Mouse (Mus musculus) frontal cortex, postnatal 10 days (tissue): Measurements from ENCODE around the gene Heatr4.

Source experiments
- DNase-seq, 2 experiments: peaks; one replicate each; pipeline ENCODE4 v3.0.0; 2022; ENCODE audit warnings: low spot score in 2 of 2, mixed read lengths in 1 of 2

The Heatr4 gene

DNA sequence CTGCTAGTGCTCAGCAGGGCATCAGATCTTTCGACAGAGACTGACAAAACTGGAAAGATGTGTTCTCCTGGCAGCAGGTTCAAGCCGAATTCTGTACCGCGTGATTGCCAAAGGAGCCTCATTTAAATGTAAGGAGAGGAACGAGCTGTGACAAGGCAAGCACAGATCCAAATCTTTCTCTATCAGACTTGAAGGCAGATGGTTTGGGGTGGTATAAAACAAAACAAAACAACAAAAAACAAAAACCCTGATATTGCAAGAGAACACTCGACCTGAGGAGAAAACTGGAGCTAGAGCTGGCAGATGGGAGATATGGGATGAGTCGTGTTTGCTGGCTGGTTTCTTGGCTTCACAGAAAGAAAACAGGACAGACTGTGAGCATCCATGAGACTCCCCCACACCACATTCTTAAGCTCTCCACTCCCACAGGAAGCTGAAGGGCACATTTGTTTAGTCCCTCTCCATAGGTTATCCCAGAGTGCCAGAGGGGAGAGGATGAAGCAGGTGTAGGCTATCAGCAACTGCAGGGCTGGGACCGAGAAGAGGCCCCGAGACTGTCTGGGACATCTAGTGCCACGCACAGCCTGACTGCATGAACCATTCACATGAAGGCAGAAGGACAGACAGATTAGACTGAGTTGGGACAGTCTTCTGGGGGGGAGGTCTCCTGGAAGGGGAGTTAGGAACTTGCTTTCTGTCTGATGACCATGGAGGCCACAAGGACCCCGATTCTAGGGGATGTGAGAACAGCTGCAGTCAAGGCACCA is 13.9 kb upstream of the Heatr4 start:
- DNase-seq = no peak

DNA sequence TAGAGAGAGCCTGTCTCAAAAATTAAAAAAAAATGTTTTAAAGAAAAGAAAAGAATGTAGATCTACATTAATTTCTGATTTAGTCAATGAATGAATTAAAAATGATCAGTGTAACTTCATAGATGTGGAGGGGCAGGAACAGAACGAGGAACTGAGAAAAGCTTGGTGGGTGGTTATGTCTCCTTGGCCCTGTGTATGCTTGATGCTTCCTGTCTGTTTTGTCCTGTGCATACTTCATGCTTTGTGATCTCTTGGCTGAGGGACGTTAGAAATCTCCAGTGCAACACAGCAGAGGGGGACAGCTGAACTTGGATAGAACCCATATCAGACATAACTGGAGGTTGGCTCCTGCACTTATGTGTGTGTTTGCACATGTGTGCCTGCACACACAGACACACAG is 12.6 kb upstream of the Heatr4 start:
- DNase-seq = no peak

DNA sequence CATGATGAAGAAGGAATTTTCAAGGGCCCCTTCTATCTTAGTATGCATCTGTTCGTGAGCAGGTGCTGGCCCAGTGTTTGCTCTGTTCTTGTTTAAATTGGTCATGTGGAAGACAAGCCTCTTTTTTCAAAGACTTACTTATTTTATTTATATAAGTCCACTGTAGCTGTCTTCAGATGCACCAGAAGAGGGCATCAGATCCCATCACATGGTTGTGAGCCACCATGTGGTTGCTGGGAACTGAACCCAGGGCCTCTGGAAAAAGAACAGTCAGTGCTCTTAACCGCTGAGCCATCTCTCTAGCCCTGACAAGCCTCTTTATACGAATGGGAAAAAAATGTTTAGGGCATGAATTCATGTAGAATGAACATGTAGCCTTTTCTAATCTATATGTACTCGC is 4.7 kb upstream of the Heatr4 start:
- no peak for DNase-seq

DNA sequence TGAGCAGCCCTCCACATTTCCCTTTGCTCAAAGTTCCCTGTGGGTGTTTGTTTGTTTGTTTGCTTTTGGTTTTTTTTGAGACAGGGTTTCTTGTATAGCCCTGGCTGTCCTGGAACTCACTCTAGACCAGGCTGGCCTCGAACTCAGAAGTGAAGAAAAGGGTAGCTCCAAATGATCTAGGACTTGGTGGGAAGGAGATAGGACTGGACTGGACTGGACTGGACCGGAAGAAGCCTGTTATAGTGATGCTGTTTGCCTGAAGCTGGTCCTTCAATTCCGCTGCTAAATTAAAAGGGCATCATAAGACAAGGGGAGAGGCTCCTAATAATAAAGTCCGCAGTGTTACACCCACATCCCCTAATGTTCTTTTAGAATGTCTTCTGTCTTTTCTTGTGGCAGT is 3.8 kb upstream of the Heatr4 start:
- DNase-seq = no peak

DNA sequence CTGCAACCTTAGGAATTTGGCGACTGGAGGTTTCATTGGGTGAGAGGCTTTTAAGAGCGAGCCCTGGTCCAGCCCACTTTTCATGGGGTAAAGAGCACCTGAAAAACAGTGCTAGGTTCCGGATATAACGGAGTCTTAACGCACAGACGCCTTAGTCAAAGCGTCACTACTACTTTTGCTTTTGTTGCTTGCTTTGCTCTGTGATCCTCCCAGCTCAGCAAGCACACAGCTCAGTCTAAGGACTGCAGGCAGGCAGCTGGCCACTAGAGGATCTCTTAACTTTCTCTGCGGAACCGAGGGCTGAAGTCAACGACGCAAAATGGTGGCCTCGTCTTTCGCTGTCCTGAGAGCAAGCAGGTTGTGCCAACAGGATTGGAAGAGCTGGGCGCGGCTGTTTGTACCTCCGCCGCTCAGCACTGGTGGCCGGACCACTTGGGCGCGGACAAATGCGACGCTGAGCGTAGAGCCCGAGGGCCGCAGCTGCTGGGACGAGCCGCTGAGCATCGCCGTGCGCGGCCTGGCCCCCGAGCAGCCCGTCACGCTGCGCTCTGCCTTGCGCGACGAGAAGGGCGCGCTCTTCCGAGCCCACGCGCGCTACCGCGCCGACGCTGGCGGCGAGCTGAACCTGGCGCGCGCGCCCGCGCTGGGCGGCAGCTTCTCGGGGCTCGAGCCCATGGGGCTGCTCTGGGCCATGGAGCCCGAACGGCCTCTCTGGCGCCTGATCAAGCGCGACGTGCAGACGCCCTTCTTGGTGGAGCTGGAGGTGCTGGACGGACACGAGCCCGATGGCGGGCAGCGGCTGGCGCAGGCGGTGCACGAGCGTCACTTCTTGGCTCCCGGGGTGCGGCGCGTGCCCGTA is 3.2 kb upstream of the Heatr4 start, which contains the start of gene Acot2:
TSS of gene Acot2 (plus strand) at position 279 of the 859 bp plus-strand sequence.
- peak; percentile 59 to 73 for DNase-seq

DNA sequence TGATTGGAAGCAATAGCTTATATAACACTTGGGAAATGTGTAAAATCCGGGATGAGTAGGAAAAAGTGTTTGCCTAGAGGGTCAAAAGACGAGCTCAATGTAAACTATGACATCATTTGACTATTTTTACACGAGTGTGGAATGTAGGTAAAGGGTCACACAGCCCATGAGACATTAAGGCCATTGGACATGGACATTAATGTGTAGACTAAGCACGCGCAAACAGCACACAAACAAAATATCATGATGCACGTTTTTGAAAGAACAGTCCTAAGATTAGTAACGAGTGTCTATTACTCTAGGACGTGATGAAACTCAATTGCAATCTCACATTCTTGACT is 2.6 kb upstream of the Heatr4 start:
- DNase-seq = no peak

DNA sequence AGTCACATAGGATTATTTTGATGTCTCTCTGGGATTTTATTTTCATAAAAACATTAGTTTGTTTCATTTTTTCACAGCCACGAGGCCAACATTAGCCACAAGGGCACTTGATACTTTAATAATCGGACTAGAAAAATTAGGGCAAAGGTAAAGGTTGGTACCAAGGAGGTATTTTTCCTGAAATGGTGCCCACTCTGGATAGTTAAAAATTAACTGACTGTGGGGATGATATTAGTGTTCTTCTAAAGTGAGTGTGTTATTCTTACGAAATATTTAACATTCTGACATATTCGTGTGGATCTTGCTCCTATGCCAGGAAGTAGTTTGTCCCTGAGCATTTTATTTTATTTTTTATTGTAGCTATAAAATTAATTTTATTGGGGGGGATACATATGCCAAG is 3.0 kb downstream of the Heatr4 start:
- no peak for DNase-seq

DNA sequence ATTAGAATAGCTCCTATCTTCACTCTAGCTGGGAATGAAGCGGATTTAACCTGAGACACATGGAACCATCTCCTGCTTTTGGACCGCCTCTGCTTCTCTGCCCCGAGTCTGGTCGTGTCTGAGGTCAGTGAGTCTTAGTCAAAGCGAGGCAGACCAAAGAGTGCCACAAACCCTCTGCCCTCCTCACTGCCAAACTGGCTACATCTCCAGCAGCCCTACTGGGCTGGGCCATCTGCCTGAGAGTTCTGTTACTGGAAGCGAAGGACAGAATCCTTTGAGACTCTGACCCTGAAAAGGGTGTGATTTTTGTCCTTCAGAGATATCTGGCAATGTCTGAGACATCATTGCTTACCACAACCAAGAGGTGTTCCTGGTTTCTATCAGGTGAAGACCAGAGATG is 5.8 kb downstream of the Heatr4 start:
- no peak for DNase-seq

DNA sequence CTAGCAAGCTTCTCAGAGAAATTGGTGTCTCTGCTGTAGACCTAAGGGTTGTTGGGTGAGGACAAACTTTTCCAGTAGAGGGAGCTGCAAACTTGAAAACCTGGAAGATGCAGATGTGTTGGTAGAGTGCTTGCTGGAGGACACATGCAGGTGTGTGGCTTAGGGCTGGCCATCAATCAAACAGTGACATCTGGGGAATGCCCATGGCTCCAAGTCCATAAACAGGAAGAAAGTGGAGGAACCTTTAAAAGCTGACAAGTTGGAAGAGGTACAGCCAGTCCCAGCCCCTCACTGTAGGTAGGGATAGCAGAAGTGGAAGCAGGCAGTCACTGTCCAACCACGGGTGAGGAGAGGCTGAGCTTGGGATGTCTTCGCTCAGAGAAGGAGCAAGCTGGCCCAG is 12.5 kb downstream of the Heatr4 start:
- peak in 1 of 2 experiments; percentile 17 for DNase-seq

DNA sequence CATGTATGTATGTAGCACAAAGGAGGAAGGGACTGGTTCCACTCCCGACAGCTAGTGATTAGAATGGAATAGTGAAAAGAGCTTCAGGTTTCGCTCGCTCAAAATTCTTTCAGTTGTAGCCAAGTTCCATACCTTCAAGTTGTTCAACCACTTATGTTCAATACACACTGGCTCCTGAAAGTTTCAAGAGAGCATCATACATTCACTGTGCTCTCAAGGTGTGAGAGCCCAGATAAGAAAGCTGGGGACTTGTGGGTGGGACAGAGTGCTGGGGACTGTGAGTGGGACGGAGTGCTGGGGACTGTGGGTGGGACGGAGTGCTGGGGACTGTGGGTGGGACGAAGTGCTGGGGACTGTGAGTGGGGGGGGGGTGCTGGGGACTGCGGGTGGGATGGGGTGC is 19.4 kb downstream of the Heatr4 start:
- no peak for DNase-seq

DNA sequence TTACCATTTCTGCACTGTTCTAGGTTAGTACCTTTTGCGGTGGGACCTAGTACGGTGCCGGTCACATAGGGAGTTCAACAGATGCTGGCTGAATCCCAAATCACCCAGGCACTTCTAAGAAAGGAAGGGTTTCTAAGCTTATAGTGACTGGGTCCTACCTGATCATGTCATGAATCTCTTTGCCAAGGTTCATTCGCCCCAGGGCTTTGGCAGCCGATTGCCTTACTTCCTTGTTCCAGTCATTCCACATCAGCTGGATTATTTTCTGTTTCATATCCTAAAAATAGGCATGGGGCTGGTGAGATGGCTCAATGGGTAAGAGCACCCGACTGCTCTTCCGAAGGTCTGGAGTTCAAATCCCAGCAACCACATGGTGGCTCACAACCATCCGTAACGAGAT is 26.4 kb downstream of the Heatr4 start:
- no peak for DNase-seq

DNA sequence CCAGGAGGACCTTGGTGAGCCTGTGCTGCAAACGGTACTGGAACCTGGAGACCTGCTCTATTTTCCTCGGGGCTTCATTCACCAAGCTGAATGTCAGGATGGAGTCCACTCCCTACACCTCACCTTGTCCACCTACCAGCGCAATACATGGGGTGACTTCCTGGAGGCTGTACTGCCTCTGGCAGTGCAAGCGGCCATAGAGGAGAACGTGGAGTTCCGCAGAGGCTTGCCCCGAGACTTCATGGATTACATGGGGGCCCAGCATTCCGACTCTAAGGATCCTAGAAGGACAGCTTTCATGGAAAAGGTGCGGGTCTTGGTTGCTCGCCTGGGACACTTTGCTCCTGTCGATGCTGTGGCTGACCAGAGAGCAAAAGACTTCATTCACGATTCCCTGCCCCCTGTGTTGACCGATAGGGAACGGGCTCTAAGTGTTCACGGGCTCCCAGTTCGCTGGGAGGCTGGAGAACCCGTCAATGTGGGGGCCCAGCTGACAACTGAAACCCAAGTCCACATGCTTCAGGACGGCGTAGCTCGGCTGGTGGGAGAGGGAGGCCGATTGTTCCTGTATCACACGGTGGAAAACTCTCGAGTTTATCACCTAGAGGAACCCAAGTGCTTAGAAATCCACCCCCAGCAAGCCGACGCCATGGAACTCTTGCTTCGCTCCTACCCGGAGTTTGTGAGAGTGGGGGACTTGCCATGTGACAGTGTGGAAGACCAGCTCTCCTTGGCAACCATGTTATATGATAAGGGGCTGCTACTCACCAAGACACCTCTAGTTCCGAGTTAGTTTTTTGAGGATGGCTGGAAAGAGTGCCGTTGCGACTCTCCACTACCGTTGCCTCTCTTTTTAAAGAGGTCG is 32.7 kb downstream of the Heatr4 start:
- no peak for DNase-seq

DNA sequence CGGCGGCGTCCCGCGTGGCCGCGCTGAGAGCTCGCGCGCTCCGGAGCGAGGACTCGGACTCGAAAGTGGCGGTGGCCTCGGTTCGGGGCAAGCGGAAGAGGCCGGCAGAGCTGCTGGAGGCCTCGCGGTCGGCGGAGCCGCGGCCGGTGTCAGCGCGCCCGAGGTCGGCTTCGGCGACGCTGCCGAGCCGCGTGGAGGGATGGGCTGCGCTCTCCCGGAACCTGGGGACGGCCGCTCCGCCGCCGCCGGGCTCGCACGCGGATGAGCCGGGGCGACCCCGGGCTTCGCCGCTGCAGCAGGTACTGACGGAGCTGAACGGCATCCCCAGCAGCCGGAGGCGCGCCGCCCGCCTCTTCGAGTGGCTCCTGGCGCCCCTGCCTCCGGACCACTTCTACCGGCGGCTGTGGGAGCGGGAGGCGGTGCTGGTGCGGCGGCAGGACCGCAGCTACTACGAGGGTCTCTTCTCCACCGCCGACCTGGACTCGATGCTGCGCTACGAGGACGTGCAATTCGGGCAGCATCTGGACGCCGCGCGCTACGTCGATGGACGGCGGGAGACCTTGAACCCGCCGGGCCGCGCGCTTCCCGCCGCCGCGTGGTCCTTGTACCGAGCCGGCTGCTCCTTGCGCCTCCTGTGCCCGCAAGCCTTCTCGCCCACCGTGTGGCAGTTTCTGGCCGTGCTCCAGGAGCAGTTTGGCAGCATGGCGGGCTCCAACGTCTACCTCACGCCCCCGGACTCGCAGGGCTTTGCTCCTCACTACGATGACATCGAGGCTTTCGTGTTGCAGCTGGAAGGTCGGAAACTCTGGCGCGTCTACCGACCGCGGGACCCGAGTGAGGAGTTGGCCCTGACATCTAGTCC is 33.6 kb downstream of the Heatr4 start:
- DNase-seq = peak; percentile 51 to 58

DNA sequence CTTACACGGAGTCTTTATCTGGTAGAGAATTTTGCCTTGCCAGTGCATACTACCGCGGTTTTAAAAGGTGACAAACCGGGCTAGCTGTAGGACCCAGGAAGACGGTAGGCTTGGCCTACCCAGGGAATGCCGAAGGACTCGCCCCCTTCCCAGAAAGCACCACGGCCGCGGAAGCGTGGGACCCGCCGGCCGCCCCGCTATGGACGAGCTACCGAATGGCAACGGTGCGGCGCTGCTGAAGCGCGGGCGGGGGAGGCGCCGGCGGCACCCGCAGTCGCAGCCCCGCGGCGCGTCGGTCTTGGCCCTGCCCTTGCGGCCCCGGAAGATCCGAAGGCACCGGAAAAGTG is 34.2 kb downstream of the Heatr4 start, which contains the start of gene Riox1:
TSS of gene Riox1 (plus strand) at position 116 of the 347 bp plus-strand sequence.
- DNase-seq = peak; percentile 72 to 79

DNA sequence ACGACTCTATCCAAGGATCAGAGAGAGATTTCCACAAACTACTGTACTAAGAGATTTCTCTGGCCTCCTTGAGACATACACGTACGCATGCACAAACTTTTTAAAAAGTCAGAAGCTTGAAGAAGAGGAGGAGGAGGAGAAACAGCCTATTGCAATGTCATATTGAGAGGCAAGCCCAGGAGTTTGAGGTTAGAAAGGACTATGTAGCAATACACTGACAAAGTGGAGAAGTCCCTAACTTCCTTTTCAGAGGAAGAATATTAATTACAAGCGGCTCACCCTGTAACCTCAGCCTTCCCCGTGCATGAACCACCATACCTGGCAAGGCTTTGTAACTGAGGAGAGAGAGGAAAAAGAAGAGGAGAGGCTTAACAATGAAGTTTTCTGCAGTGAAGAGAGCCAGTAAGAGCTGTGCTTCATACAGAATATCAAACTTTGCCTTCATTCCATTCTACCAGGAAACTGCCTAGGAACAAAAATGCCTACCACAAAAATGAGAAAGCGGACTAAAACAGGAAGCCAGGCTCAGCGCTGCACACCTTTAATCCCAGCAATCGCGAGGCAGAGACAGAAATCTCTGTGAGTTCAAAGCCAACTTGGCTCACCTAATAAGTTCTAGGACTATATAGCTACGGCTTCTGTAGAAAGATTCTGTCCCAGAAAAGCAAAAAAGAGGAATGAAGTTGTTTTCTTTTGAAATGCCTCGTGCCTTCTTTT is 34.7 kb downstream of the Heatr4 start:
- no peak for DNase-seq

DNA sequence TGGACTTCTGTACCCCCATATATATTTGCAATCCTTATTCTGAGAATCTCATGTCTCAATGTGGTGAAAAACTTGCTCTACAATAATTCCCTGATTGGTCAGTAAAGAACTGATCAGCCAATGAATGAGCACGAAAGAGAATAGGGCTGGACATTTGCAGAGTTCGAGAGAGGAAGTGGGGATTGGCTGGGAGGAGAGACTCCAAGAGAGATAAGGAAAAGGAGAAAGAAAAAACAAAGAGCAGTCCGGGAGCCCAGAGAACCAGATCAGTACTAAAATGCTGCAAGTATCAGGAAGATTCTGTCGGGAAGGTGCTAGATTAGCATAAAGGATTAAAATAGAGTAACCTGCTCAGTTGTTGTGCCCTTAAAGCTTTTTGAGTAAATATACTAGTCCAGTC is 35.6 kb downstream of the Heatr4 start:
- DNase-seq = no peak

DNA sequence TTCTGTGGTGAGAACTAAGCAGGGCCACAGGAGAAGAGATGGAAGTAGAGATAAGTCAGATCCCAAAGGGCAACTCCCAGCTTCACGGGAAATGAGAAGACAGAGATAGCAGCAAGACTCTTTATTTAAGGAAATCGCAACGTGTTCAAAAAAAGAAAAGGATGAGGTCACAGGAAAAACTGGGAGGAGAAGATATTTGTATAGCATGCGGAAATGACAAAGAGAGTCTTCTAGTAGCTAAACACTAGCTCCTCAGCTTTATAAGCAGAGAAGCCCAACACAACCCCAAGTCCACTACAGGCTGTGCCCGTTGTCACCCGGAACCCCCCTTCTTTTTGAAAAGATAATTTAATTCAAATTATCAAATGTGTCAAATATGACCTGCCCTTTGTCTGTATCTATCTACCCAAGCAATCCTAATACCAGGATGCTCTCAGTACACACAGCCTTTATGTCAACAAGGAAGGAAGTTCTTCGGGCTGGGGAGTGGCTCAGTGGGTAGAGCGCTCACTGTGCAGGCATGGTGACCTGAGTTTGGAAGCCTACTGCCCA is 37.3 kb downstream of the Heatr4 start:
- DNase-seq = no peak

DNA sequence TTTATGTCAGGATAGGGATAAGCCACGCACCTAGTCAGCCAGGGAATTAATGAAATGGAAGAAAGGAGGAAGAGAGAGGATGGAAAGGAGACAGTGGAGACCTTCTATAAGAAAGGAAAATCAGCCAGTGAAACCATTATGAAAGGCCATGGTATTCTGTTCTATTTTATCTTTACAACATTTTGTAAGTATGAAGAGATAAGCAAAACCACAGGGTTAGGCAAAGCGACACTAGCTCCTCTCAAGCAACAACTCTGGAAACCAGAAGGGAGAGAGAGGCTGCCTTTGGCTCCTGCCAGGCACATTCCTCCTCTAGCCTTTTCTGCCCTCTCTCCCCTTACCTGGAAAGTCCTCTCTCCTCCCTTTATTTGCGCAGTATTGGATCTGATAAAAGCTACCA is 42.7 kb downstream of the Heatr4 start:
- no peak for DNase-seq

DNA sequence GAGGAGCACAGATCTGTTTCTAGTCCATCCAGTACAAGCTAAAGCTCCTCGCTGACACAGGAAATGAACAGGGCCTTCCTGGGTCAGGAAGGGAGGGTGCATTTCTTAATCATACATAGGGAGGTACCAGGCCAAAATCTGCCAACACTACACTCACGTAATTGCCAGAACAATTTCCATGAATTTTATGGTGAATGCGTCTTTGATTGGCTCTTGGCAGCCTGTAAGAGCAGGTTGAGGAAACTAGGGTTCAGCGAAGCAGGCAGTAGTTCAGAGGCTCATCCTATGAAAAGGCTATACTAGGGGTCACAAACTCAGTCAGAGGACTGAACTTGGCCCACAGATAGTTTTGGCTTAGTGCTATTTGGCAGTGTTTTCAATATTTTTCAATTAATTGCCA is 44.6 kb downstream of the Heatr4 start:
- DNase-seq = no peak

DNA sequence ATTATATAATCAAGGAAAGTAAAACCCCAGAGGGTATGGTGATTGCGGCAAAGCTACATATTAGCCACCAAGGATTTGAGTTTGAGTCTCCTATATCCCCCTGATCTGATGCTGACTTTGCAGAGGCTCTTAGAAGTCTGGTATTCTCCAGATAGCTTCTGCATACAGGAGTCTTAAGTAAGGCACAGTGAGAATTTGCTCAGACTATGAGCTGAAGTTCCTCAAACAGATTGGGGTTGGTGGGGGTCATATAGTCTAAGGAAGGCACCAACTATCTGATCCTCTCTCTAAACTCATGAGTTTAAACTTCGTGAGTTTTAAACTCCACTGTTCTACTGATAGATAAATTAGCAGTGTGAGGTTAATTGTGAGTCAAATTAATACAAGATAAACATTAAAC is 45.3 kb downstream of the Heatr4 start:
- DNase-seq = no peak
